Mouse (Mus musculus): ENCODE results near the gene Cdk5r2. TPM values are rescaled to one million over a fixed set of nuclear protein-coding genes. Genes with fewer than 3 reads are reported as not detected.
A peak's percentile ranks its signal among the peaks of the same experiment; 100 is the strongest.

Cdk5r2 gene
- polyA plus RNA-seq, 1 experiment from 2014 or later, result 1.2 TPM

DNA sequence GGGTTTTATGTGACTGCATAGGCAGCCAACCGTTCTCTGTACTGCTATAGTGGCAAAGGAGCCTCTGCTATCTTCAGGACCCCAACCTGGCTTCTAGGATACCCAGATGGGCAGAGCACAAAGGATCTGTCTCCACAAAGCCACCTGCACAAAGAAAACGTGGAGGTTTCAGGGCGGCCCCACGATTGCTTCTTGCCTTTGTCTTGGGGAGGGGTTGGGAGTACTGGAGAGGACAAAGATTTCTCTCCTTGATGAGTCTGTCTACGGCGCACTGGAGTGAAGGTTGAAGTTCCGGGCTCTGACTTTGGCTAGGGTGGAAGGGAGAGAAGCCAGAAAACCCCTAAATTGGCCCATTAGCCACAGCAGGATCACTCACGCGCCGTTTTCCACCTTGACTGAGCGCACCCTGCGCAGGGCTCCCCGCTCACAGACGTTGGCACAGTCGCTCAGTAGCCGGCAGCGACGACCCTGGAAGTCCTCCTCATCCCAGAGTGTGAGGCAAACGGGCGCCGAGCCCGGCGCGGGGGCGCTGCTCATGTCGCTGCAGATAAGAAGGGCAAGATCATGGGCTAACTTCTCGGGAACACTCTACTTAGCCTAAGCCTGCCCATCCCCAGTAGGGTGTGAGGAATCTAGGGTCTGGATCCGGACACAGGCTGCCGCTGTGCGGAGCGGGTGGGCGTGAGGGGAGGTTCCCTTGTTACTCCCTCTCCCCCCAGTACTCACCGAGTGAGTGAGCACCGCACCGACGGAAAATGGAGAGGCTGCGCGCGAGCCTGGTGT is 37.8 kb downstream of the Cdk5r2 start:
- WGBS, result 2% methylated on average over 39 of the region's 39 CpGs
- Histone ChIP-seq H3K9me3 (ENCODE audit: control insufficient read depth, low read length) (no peaks in the 10 kb centered on the region), H3K27me3 (ENCODE audit: control insufficient read depth, insufficient read depth, low read length) (peaks cover 78% of the 10 kb centered on the region), H3K9ac (ENCODE audit: low read length) (no peak overlapping the region), H3K36me3 (ENCODE audit: control insufficient read depth, insufficient read depth, low read length) (no peaks in the 10 kb centered on the region), H3K4me3 (ENCODE audit: low read depth, low read length) (peak overlapping the region; percentile 3; the same call in 1 of the 2 replicates), H3K4me1 (replicated peaks; ENCODE audit: control insufficient read depth, insufficient read depth, low read length) (peaks cover 2% of the 10 kb centered on the region; the same call in 1 of the 2 replicates), H3K27ac (ENCODE audit: low read depth, low read length) (no peak overlapping the region), H3K4me2 (ENCODE audit: low read depth, low read length, severe bottlenecking) (peak overlapping the region; percentile 22; the same call in 1 of the 2 replicates)
- ATAC-seq (replicated peaks; ENCODE audit: low FRiP score) (no peak), DNase-seq (ENCODE audit: low spot score) (no peak)

DNA sequence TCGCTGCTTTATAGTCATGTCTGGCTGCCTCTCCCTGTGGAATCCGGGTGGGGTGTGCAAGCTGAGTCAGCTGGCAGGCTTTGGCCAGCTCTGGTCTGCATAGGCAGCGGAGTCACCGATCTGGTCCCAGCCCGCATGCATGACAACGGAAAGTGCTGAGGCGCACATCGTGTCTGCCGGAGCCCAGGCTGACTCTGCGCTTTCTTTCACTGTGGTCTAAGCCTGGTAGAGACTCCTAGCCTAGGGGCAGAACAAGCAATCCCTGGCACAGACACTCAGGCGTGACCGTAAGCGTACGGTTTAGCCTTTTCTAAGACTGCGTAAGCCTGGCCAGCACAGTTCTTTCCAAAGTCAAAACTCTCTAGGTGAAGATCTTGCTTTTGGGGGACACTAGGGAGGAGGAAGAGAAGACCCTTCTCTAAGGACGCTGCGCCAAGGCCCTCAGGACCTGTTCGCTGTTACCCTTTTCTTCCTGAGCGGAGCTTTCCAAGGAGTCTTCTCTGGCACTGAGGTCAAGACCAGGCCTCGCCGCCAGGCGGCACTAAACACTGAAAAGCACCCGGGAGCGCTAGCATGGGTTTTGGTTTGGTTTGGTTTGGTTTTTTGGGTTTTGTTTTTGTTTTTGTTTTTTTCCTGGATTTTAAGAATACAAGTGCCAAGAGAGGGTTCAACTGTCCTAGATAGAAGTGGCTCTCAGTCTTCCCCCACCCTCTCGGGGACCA is 38.6 kb downstream of the Cdk5r2 start, which contains the start of gene Cryba2:
Gene Cryba2, minus strand, starts transcription at position 10 of the 722 bp plus-strand sequence.
- peak; percentile 39; the same call in 1 of the 2 replicates for ATAC-seq (replicated peaks; ENCODE audit: low FRiP score)
- Histone ChIP-seq H3K4me1 (replicated peaks; ENCODE audit: control insufficient read depth, insufficient read depth, low read length) (peaks cover 6% of the 10 kb centered on the region; the same call in 1 of the 2 replicates), H3K27me3 (ENCODE audit: control insufficient read depth, insufficient read depth, low read length) (peaks cover 80% of the 10 kb centered on the region), H3K27ac (ENCODE audit: low read depth, low read length) (no peak within 1 kb of the TSS), H3K4me2 (ENCODE audit: low read depth, low read length, severe bottlenecking) (peak within 1 kb of the TSS; percentile 22; the same call in 1 of the 2 replicates), H3K4me3 (ENCODE audit: low read depth, low read length) (peak within 1 kb of the TSS; percentile 3; the same call in 1 of the 2 replicates), H3K36me3 (ENCODE audit: control insufficient read depth, insufficient read depth, low read length) (no peaks in the 10 kb centered on the region), H3K9ac (ENCODE audit: low read length) (no peak within 1 kb of the TSS), H3K9me3 (ENCODE audit: control insufficient read depth, low read length) (no peaks in the 10 kb centered on the region)
- DNase-seq (ENCODE audit: low spot score), result peak; percentile 82
- 2% methylated on average over 25 of the region's 25 CpGs for WGBS

DNA sequence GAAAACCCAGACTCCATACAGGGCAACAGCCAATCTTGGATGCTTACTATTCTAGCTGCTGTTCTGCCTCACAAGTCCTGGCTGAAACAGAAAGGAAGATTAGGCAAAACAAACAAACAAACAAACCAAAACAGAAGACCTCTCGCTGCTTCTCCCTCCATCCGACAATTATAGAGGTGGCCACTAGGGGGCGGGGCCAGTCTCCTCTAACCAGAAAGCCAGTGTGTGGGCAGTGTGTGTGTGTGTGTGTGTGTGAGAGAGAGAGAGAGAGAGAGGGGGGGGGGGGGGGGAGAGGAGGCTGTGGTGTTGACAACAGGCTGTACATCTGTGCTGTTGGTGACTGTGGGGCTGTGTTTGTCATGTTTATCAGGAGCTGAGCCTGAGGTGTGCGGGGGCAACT is 40.2 kb downstream of the Cdk5r2 start:
- WGBS, result 20% methylated on average over 4 of the region's 4 CpGs
- no peak; the same call in 1 of the 2 replicates for ATAC-seq (replicated peaks; ENCODE audit: low FRiP score)
- H3K27me3 ChIP-seq (ENCODE audit: control insufficient read depth, insufficient read depth, low read length), result peaks cover 86% of the 10 kb centered on the region

DNA sequence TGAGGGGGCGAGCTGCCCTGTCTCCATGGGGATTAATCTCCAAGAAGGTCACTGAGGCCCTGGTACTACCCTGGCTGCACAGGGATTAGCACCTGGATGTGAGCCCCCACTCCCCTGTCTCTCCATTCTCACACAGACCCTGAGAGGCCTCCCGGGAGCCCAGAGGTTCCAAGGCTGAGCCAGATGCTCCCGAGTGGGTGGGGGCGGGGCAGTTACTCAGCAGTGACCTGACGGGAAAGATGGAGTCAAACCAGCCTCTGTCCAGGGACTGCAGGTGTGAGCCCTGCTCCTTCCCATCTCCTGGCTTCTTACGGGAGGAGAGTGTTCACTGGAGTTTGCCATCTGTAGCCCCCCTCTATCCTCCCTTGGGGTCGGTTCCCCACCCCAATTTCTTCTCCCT is 43.2 kb downstream of the Cdk5r2 start:
- Histone ChIP-seq H3K4me2 (ENCODE audit: low read depth, low read length, severe bottlenecking) (no peak overlapping the region), H3K4me3 (ENCODE audit: low read depth, low read length) (no peak overlapping the region), H3K4me1 (replicated peaks; ENCODE audit: control insufficient read depth, insufficient read depth, low read length) (peaks cover 13% of the 10 kb centered on the region; the same call in 1 of the 2 replicates), H3K27ac (ENCODE audit: low read depth, low read length) (no peak overlapping the region), H3K27me3 (ENCODE audit: control insufficient read depth, insufficient read depth, low read length) (peaks cover 84% of the 10 kb centered on the region), H3K36me3 (ENCODE audit: control insufficient read depth, insufficient read depth, low read length) (no peaks in the 10 kb centered on the region), H3K9me3 (ENCODE audit: control insufficient read depth, low read length) (no peaks in the 10 kb centered on the region), H3K9ac (ENCODE audit: low read length) (no peak overlapping the region)
- 2% methylated on average over 7 of the region's 7 CpGs for WGBS
- DNase-seq (ENCODE audit: low spot score), result no peak
- no peak for ATAC-seq (replicated peaks; ENCODE audit: low FRiP score)

More for the DNA sequence above, 40.2 kb downstream of the Cdk5r2 start:
- H3K4me1 ChIP-seq (replicated peaks; ENCODE audit: control insufficient read depth, insufficient read depth, low read length), result peaks cover 8% of the 10 kb centered on the region; the same call in 1 of the 2 replicates
- H3K4me2 ChIP-seq (ENCODE audit: low read depth, low read length, severe bottlenecking), result no peak overlapping the region
- peak; percentile 87 for DNase-seq (ENCODE audit: low spot score)
- no peaks in the 10 kb centered on the region for H3K9me3 ChIP-seq (ENCODE audit: control insufficient read depth, low read length)
- no peak overlapping the region for H3K27ac ChIP-seq (ENCODE audit: low read depth, low read length)
- H3K9ac ChIP-seq (ENCODE audit: low read length), result no peak overlapping the region
- no peaks in the 10 kb centered on the region for H3K36me3 ChIP-seq (ENCODE audit: control insufficient read depth, insufficient read depth, low read length)
- H3K4me3 ChIP-seq (ENCODE audit: low read depth, low read length), result no peak overlapping the region

DNA sequence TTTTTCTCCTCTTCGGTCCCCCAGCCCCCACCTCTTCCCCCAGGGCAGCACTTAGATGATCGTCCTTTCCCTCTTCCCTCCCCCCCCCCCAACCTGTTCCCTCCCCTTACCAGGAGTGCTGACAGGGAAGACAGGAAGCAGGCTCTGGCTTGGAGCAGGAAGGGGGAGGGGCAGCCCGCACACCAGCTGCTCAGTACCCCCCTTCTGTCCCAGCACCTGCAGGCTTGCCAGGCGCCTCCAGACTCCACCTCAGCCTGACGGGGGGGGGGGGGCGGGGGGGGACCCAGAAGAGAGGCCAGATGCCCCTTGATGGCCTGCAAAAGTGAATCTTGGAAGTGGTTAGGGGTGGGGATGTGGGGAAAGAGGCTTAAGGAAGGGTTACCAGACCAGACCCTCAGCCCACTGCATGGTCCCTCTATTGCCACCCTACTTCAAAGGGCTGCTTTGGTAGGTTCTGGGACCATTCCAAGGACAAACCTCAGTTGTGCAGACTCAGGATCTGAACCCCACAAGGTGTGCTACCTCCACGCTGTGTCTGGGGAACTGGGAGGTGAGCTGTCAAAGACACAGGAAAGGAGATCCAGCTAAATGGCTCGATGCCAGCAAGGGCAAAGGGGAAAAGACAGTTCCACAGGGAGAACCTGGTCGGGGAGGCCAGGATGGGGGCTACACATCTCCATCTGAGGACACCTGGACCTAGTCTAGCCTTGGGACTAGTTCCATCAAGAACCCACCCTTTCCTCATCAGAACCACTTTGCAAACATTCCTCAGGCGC is 44.1 kb downstream of the Cdk5r2 start:
- Histone ChIP-seq H3K9ac (ENCODE audit: low read length) (no peak overlapping the region), H3K4me1 (replicated peaks; ENCODE audit: control insufficient read depth, insufficient read depth, low read length) (peaks cover 13% of the 10 kb centered on the region; the same call in 1 of the 2 replicates), H3K27ac (ENCODE audit: low read depth, low read length) (no peak overlapping the region), H3K4me2 (ENCODE audit: low read depth, low read length, severe bottlenecking) (no peak overlapping the region), H3K4me3 (ENCODE audit: low read depth, low read length) (no peak overlapping the region), H3K27me3 (ENCODE audit: control insufficient read depth, insufficient read depth, low read length) (peaks cover 80% of the 10 kb centered on the region), H3K9me3 (ENCODE audit: control insufficient read depth, low read length) (no peaks in the 10 kb centered on the region), H3K36me3 (ENCODE audit: control insufficient read depth, insufficient read depth, low read length) (no peaks in the 10 kb centered on the region)
- ATAC-seq (replicated peaks; ENCODE audit: low FRiP score) (no peak), DNase-seq (ENCODE audit: low spot score) (no peak)
- WGBS, result 5% methylated on average over 7 of the region's 10 CpGs

DNA sequence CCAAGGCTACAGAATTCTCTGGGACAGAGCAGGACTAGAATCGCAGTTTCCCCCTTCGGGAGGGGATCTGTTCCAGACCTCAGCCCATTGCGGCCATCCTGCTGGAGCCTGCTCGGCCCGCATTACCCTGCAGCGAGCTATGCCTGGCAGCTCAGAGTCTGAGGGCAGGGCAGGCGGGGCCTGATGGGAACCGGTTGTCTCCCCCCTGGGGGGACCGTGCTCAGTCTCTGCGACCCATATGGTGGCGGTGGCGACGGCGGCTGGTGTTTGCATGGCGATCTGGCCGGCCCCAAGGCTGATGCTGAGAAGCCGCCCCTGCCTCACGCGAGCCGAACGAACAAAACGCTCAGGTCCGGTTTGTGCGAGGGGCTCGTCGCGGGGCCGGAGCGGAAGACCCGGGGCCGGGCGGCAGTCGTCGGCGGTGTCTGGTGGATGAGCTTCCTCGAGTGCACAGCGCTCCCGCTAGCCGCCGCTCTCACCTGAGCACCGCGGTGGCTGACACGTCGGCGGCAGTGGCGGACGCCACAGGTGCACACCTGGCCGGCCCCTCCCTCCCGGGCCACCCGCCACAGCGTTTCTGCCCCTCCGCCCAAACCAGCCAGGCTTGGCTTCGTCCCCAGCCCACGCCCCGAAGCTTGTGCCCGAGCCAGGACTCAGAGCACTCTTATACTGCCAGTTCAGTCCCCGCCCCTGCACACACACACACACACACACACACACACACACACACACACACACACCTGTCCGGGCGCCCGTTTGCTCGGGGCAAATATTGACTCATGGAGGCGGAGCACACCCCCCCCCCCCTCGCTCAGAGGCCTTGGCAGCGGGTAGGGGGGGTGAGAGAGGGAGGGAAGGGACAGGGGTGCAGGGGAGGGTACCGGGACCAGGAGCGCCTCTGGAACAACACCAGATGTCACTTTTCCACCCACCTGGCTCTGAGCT is 45.9 kb downstream of the Cdk5r2 start:
- peaks cover 70% of the 10 kb centered on the region for H3K27me3 ChIP-seq (ENCODE audit: control insufficient read depth, insufficient read depth, low read length)
- H3K4me1 ChIP-seq (replicated peaks; ENCODE audit: control insufficient read depth, insufficient read depth, low read length), result peaks cover 13% of the 10 kb centered on the region; the same call in 1 of the 2 replicates
- H3K36me3 ChIP-seq (ENCODE audit: control insufficient read depth, insufficient read depth, low read length), result no peaks in the 10 kb centered on the region
- peak overlapping the region; percentile 24 for H3K4me3 ChIP-seq (ENCODE audit: low read depth, low read length)
- no peak overlapping the region for H3K27ac ChIP-seq (ENCODE audit: low read depth, low read length)
- no peak for ATAC-seq (replicated peaks; ENCODE audit: low FRiP score)
- under 1% methylated on average over 61 of the region's 66 CpGs for WGBS
- no peaks in the 10 kb centered on the region for H3K9me3 ChIP-seq (ENCODE audit: control insufficient read depth, low read length)
- peak overlapping the region; percentile 17; the same call in 1 of the 2 replicates for H3K9ac ChIP-seq (ENCODE audit: low read length)
- no peak for DNase-seq (ENCODE audit: low spot score)
- H3K4me2 ChIP-seq (ENCODE audit: low read depth, low read length, severe bottlenecking), result peak overlapping the region; percentile 51

DNA sequence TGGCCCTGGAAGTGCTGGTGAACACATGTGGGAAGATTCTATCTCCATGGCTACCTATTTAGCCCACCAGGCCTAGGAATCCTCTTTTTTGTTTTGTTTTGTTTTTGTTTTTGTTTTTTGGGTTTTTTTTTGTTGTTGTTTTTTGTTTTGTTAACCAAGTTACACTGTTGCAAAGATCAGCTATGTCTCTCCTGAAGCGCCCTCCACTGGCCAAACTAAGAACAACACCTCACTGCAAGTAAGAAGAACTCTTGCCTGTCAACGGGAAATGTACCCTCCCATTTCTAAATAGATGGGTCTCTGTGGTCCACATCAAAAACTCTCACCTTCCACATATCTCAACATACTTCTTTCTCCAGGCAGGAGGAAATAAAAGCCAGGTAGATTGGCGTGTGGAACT is 47.0 kb downstream of the Cdk5r2 start:
- H3K27me3 ChIP-seq (ENCODE audit: control insufficient read depth, insufficient read depth, low read length), result peaks cover 59% of the 10 kb centered on the region
- H3K36me3 ChIP-seq (ENCODE audit: control insufficient read depth, insufficient read depth, low read length), result no peaks in the 10 kb centered on the region
- H3K4me3 ChIP-seq (ENCODE audit: low read depth, low read length), result no peak overlapping the region
- ATAC-seq (replicated peaks; ENCODE audit: low FRiP score), result no peak
- 7% methylated on average over 3 of the region's 3 CpGs for WGBS
- H3K9ac ChIP-seq (ENCODE audit: low read length), result no peak overlapping the region
- peak; percentile 80 for DNase-seq (ENCODE audit: low spot score)
- H3K9me3 ChIP-seq (ENCODE audit: control insufficient read depth, low read length), result no peaks in the 10 kb centered on the region
- H3K4me2 ChIP-seq (ENCODE audit: low read depth, low read length, severe bottlenecking), result no peak overlapping the region
- H3K4me1 ChIP-seq (replicated peaks; ENCODE audit: control insufficient read depth, insufficient read depth, low read length), result peaks cover 11% of the 10 kb centered on the region; the same call in 1 of the 2 replicates
- no peak overlapping the region for H3K27ac ChIP-seq (ENCODE audit: low read depth, low read length)
